Mouse (Mus musculus) lung, postnatal 0 days (tissue): ENCODE results near the gene Myoc. TPM values are rescaled to one million over a fixed set of nuclear protein-coding genes. Genes with fewer than 3 reads are reported as not detected.
A peak's percentile ranks its signal among the peaks of the same experiment; 100 is the strongest.
"Not testable (repeated sequence)": the region's sequence is repeated elsewhere in the genome, so short reads cannot be mapped to it uniquely, and the experiment has no call there.

ENCODE experiments used
- ATAC-seq: fragments of 200-750 bp; cut with Nextera tagmentation; 2 replicates; pipeline ENCODE4 v1.8.0; 2017; ENCODE audit warnings: moderate library complexity
- DNase-seq: peaks from one replicate; pipeline ENCODE4 v3.0.0-alpha.2; 2016; ENCODE audit warnings: low spot score
- H3K27ac ChIP-seq: fragments of 300-500 bp; sonication (generic); 2 replicates; pipeline ENCODE4 v1.5.1; 2014; ENCODE audit warnings: antibody characterized with exemption, mild to moderate bottlenecking, low read length, mixed read lengths
- H3K27me3 ChIP-seq: fragments of 300-500 bp; sonication (generic); replicated peaks from 2 replicates; pipeline ENCODE4 v1.6.1; 2014; ENCODE audit warnings: low read length, mixed read lengths; ENCODE audit not compliant: insufficient read depth
- H3K36me3 ChIP-seq: fragments of 300-500 bp; sonication (generic); 2 replicates; pipeline ENCODE4 v1.6.1; 2014; ENCODE audit warnings: low read length, mixed read lengths; ENCODE audit not compliant: insufficient read depth
- H3K4me1 ChIP-seq: fragments of 300-500 bp; sonication (generic); 2 replicates; pipeline ENCODE4 v1.6.1; 2014; ENCODE audit warnings: antibody characterized with exemption, low read depth, low read length, mixed read lengths; ENCODE audit not compliant: insufficient read depth
- H3K4me2 ChIP-seq: fragments of 300-500 bp; sonication (generic); replicated peaks from 2 replicates; pipeline ENCODE4 v1.6.1; 2014; ENCODE audit warnings: low read depth, mild to moderate bottlenecking, low read length, moderate library complexity, mixed read lengths
- H3K4me3 ChIP-seq: fragments of 300-500 bp; sonication (generic); 2 replicates; pipeline ENCODE4 v1.5.1; 2014; ENCODE audit warnings: low read depth, low read length
- H3K9ac ChIP-seq: fragments of 300-500 bp; sonication (generic); replicated peaks from 2 replicates; pipeline ENCODE4 v1.6.1; 2014; ENCODE audit warnings: low read depth, mild to moderate bottlenecking
- H3K9me3 ChIP-seq: fragments of 300-500 bp; sonication (generic); 2 replicates; pipeline ENCODE4 v1.6.1; 2016; ENCODE audit warnings: low read length, mixed read lengths
- CTCF ChIP-seq: IDR thresholded peaks from 2 replicates; pipeline ENCODE4 v1.5.1; 2016; ENCODE audit warnings: antibody characterized with exemption, mild to moderate bottlenecking
- EP300 ChIP-seq: IDR thresholded peaks from 2 replicates; pipeline ENCODE4 v1.6.1; 2016; ENCODE audit warnings: antibody characterized with exemption, mild to moderate bottlenecking, control low read depth
- WGBS: fragments of 180-500 bp; shearing (Covaris S2); extraction: QIAGEN DNeasy Blood & Tissue Kit; methylation state at CpG from one replicate; pipeline ENCODE4 v1.1.7; 2014; 5-methylcytosine and 5-hydroxymethylcytosine counted together
- polyA plus RNA-seq: library from polyadenylated mRNA; unstranded; fragments of >200 nt; fragmentation: Nextera tagmentation; extraction: Ambion mirVana; gene quantifications from 2 replicates; pipeline ENCODE4 v1.2.1, GENCODE M21; 2015

Myoc gene
- polyA plus RNA-seq, 1 experiment from 2014 or later = 0.12 TPM

DNA sequence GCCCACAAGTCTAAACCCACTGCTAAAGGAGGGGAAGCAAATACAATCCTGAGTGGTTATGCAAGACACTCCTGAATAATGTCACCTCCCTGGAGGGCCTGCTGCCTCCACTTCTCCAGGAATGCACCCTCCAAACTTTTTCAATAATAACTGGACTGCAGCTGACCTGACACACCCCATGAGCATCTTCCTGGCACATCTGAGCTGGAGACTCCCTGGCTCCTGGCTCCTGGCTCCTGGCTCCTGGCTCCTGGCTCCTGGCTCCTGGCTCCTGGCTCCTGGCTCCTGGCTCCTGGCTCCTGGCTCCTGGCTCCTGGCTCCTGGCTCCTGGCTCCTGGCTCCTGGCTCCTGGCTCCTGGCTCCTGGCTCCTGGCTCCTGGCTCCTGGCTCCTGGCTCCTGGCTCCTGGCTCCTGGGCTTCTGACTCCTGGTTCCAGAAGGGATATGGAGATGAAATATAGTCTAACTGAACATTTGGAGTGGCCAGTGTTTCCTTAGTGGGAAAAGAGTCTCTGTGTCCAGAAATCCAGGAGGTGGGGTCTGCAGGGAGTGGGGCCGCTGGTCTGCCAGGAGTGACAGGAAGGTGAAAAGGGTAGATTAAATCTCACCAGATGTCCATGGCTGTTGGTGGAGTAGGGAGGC lies 3.5 kb upstream of the Myoc start:
- H3K9ac ChIP-seq, H3K4me3 ChIP-seq, H3K36me3 ChIP-seq, H3K27me3 ChIP-seq, H3K4me2 ChIP-seq, DNase-seq, H3K4me1 ChIP-seq, H3K27ac ChIP-seq, ATAC-seq, H3K9me3 ChIP-seq: not testable (repeated sequence)
- 37% methylated on average over 1 of the region's 1 CpGs for WGBS

DNA sequence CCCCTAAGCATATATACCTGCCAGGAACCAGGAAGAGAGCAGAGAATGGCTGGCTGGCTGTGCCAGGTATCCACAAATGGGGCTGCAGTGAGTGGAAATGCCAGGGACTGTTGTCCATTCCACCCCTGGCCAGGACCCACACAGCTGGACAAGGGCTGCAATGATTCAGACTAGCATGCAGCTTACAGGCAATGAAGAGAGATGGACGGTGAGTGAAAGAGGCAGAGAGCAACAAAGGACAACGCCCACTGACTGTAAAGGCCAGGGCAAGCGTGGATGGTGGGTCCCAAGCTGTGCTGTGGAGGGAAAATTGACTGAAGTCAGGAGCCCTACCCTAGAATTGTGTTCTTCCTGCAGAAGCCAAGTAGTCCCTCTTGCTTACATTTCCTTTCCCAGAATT lies 2.4 kb upstream of the Myoc start:
- no peaks in the 10 kb centered on the region for H3K36me3 ChIP-seq
- ATAC-seq (no peak), DNase-seq (no peak)
- H3K4me3 ChIP-seq = no peak overlapping the region
- H3K27me3 ChIP-seq = no peaks in the 10 kb centered on the region
- H3K4me2 ChIP-seq = no peak overlapping the region
- 0 out of 2 replicates have a peak, but pooled peaks cover 3% of the 10 kb centered on the region for H3K9me3 ChIP-seq
- 66% methylated on average over 3 of the region's 3 CpGs for WGBS
- no peak for TF ChIP-seq CTCF
- no peak for TF ChIP-seq EP300
- no peak overlapping the region for H3K9ac ChIP-seq
- no peak overlapping the region for H3K27ac ChIP-seq
- H3K4me1 ChIP-seq = no peaks in the 10 kb centered on the region

DNA sequence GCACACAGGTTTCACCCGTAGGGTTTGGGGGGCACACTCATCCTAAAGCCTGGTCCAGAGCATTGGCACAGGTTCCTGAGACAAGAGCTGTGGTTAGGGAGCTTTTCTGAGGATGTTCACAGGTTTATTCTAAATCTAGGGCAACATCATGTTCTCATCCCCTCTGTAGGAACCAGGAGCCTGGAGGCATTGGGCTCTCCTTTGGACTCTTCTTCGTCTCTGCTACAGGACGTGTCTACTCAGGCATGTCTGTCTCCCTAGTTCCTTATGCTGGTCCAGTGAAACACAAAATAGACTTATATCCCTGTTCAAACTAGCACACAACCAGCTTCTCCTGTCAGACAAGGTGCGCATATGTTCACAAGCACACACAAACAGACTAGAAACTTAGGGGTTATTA lies 420 bp upstream of the Myoc start:
- Histone ChIP-seq H3K36me3 (no peaks in the 10 kb centered on the region), H3K9me3 (0 out of 2 replicates have a peak, but pooled peaks cover 3% of the 10 kb centered on the region), H3K27me3 (no peaks in the 10 kb centered on the region), H3K4me1 (no peaks in the 10 kb centered on the region), H3K4me2 (no peak overlapping the region), H3K27ac (no peak overlapping the region), H3K4me3 (no peak overlapping the region), H3K9ac (no peak overlapping the region)
- ATAC-seq (no peak), DNase-seq (no peak)
- 82% methylated on average over 4 of the region's 4 CpGs for WGBS
- TF ChIP-seq EP300 = no peak
- TF ChIP-seq CTCF = no peak

DNA sequence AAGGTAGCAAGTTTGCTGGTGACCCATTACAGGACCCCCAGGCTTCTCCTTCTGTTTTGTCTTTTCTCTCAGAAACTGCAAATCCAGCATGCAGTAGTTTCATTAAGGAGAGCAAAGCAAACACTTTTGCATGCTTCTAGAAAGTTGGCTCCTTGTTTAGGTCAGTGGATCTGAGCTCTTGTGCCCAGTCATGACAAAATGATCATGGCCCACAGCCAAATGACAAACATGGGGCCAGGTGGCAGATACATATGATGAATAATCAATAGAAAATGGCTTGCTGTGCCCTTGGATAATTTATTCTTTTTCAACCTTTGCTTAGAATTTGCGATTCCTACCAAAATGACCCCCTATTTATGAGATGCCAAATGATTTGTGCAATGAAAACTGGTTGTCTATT lies 906 bp downstream of the Myoc start:
- TF ChIP-seq EP300 (no peak), CTCF (no peak)
- Histone ChIP-seq H3K4me1 (no peaks in the 10 kb centered on the region), H3K9me3 (no peaks in the 10 kb centered on the region), H3K27ac (no peak overlapping the region), H3K36me3 (no peaks in the 10 kb centered on the region), H3K9ac (no peak overlapping the region), H3K4me2 (no peak overlapping the region), H3K4me3 (no peak overlapping the region), H3K27me3 (no peaks in the 10 kb centered on the region)
- peak; percentile 33 for DNase-seq
- WGBS = 96% methylated on average over 1 of the region's 1 CpGs
- no peak for ATAC-seq

DNA sequence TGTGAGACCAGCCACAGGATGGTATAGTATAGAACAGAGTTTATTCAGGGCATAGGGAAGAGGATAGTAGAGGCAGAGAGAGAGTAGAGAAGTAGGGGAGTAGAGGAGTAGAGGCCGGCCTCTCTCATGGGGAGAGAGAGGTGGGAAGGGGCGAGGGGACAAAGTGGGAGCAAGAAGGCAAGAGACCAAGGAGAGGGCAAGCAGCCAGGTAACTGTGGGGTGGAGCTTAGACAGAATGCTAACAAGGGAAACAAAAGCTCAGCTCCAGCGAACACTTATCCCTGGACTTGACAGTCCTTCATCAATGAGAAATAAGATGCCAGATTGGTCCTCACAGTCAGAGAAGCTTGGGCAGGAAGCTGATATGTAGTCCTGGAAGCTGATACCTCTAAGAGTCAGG lies 3.6 kb downstream of the Myoc start:
- Histone ChIP-seq H3K9me3 (no peaks in the 10 kb centered on the region), H3K27me3 (no peaks in the 10 kb centered on the region), H3K4me2 (no peak overlapping the region), H3K36me3 (no peaks in the 10 kb centered on the region), H3K9ac (no peak overlapping the region), H3K4me1 (no peaks in the 10 kb centered on the region), H3K4me3 (no peak overlapping the region), H3K27ac (no peak overlapping the region)
- TF ChIP-seq CTCF (no peak), EP300 (no peak)
- no peak for ATAC-seq
- DNase-seq = no peak
- WGBS = 74% methylated on average over 3 of the region's 3 CpGs

DNA sequence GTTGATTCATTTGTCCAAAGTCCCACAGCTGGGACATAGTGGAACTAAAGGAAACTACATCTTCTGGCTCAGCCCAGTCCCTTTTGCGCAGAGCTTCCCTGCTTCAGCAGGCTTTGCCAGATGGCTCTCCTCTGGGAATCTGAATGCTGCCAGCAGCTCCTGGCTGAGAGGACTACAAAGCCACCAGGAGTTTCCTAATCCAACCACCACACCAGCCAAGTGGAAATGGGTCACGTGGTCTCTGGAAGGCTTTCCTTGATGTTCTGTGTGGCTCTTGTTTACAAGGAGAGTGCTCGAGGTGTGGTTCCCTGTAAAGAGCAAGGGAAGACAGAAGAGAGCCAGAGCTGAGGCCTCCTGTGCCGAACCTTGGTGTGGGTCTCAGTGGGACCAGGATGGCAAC lies 4.8 kb downstream of the Myoc start:
- no peaks in the 10 kb centered on the region for H3K36me3 ChIP-seq
- ATAC-seq (peak; percentile 76), DNase-seq (peak; percentile 76)
- no peak overlapping the region for H3K4me2 ChIP-seq
- H3K9ac ChIP-seq = no peak overlapping the region
- 24% methylated on average over 4 of the region's 4 CpGs for WGBS
- no peaks in the 10 kb centered on the region for H3K27me3 ChIP-seq
- TF ChIP-seq CTCF (no peak), EP300 (no peak)
- H3K27ac ChIP-seq = no peak overlapping the region
- no peak overlapping the region for H3K4me3 ChIP-seq
- no peaks in the 10 kb centered on the region for H3K4me1 ChIP-seq
- no peaks in the 10 kb centered on the region for H3K9me3 ChIP-seq
